27 mouse cellular contexts compared by ENCODE assay signal in the genomic region with DNA sequence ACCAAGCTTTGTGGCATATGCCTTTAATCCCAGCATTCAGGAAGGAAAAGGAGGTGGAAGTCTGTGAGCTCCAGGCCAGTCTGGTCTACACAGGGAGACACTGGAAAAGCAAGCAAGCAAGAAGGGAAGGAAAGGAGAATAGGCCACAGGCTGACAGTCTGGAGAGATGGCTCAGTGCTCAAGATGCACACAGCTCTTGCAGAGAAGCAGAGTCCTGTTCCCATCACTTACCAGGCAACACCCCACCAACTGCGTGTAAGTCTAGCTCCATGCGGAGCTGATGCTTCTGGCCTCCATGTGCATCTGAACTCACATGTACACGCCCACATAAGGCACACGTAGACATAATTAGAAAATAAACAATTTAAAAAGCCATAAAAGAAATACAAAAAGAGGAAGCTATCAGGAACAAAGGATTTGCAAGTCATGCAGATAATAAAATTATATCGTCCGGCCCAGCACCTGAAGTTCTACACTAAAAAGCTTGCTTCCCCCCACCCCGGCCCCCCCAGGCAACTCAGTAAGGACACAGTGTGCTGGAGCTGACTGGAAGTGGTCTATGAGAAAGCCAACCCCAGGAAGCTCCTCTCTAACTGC. TPM values are rescaled to one million over a fixed set of nuclear protein-coding genes. Genes with fewer than 3 reads are reported as not detected.
DNase-seq lines count a peak whose midpoint lies in the region; ATAC-seq and TF ChIP-seq lines count a peak whose summit lies in the region.
"Had no signal": no experiment of that assay in that cellular context is flagged by ENCODE, and none has a peak within 500 bp of the region (broad histone marks: within the 10 kb centered on the region; RNA-seq: fewer than 3 reads in every experiment).

No protein-coding gene starts in this region.

- peaks cover 37% of the 10 kb centered on the region for H3K4me1 ChIP-seq in G1E (ENCODE audit: insufficient read depth, low read depth, low read length)
- H3K4me1 ChIP-seq: embryonic facial prominence, embryonic 13.5 days; forebrain, embryonic 13.5 days; hindbrain, embryonic 15.5 days had no signal

- H3K27me3 ChIP-seq in G1E (ENCODE audit: insufficient read depth, low read length) = no peaks in the 10 kb centered on the region
- H3K27me3 ChIP-seq: embryonic facial prominence, embryonic 13.5 days; forebrain, embryonic 13.5 days; heart, embryonic 13.5 days; hindbrain, embryonic 12.5 days; hindbrain, embryonic 15.5 days had no signal

- no peaks in the 10 kb centered on the region for H3K9me3 ChIP-seq in G1E (replicated peaks)
- H3K9me3 ChIP-seq: embryonic facial prominence, embryonic 13.5 days; forebrain, embryonic 13.5 days; heart, embryonic 10.5 days; heart, embryonic 13.5 days; hindbrain, embryonic 12.5 days; hindbrain, embryonic 15.5 days had no signal

- peak overlapping the region; percentile 16; the same call in 1 of the 2 replicates for H3K4me3 ChIP-seq in G1E (ENCODE audit: low read depth, low read length)
- H3K4me3 ChIP-seq: embryonic facial prominence, embryonic 13.5 days; erythroblast, embryonic 14.5 days; forebrain, embryonic 13.5 days; heart, adult 2 months; heart, embryonic 10.5 days; heart, embryonic 13.5 days; hindbrain, embryonic 12.5 days; hindbrain, embryonic 15.5 days had no signal

- DNase-seq in 416B (ENCODE audit: low read depth) = peak; percentile 65
- peak; percentile 49 for DNase-seq in G1E (ENCODE audit: low spot score)
- no peak for DNase-seq in spleen, postnatal 4 days (ENCODE audit: low spot score in 2 of 2)
- no peak for DNase-seq in embryo, embryonic 11 days
- no peak for DNase-seq in spleen, postnatal 36 days (ENCODE audit: low spot score in 2 of 2)
- DNase-seq: adrenal gland, adult 8-10 months; adrenal gland, postnatal 25 days; cerebellum, adult 11-12 months; cerebellum, adult 8-10 months; cerebellum, postnatal 10 days; cerebellum, postnatal 36 days; gastrocnemius, postnatal 10 days; gastrocnemius, postnatal 36 days; heart, adult 2 months; heart, postnatal 14 days; heart, postnatal 4 days had no signal

- 0 out of 2 replicates have a peak, but pooled peaks have one; percentile 8 for ATAC-seq in G1E (ENCODE audit: extremely low read depth, insufficient number of reproducible peaks, low FRiP score, poor library complexity, severe bottlenecking)
- ATAC-seq in common myeloid progenitor, adult 5-6 weeks (replicated peaks; ENCODE audit: low read depth, poor library complexity, severe bottlenecking) = peak; percentile 42
- 0 out of 2 replicates have a peak, but pooled peaks have one; percentile 39 for ATAC-seq in megakaryocyte-erythroid progenitor cell, adult 5-6 weeks (replicated peaks; ENCODE audit: low FRiP score, low TSS enrichment, poor library complexity, severe bottlenecking)
- ATAC-seq: activated CD4-positive, CD25-positive, alpha-beta regulatory T cell, adult 4 months; forebrain, embryonic 13.5 days; forebrain, embryonic 16.5 days had no signal

- no peak for TF ChIP-seq CTCF in G1E (IDR thresholded peaks at IDR 0.05; ENCODE audit: low read depth, low read length)

- no peaks in the 10 kb centered on the region for H3K36me3 ChIP-seq in G1E (replicated peaks)
- H3K36me3 ChIP-seq: embryonic facial prominence, embryonic 13.5 days; heart, embryonic 10.5 days; heart, embryonic 13.5 days; hindbrain, embryonic 12.5 days; hindbrain, embryonic 15.5 days had no signal

RNA-seq across cellular contexts. Expression of a gene that starts 25.1 kb away (rescaled TPM):
- 75.2 and 84.1 TPM in 2 replicates for total RNA-seq in G1E (2014; fragmentation: Nextera tagmentation)
- 13.2 and 17.5 TPM in 2 replicates for total RNA-seq in G1E (2017)
- 92.1 and 124 TPM in 2 replicates for polyA plus RNA-seq in G1E (2012)
- total RNA-seq in common myeloid progenitor, adult 5-6 weeks (2017) = 27.0 and 47.2 TPM in 2 replicates
- 57.9 and 68.7 TPM in 2 replicates for total RNA-seq in megakaryocyte-erythroid progenitor cell, adult 5-6 weeks (2014; fragmentation: Nextera tagmentation)
- total RNA-seq in megakaryocyte-erythroid progenitor cell, adult 5-6 weeks (2017) = 23.5 and 40.9 TPM in 2 replicates

RNA-seq across cellular contexts. Expression of a gene that starts 32.6 kb away (rescaled TPM):
- 29.4 and 35.2 TPM in 2 replicates for total RNA-seq in G1E (2014; fragmentation: Nextera tagmentation)
- total RNA-seq in G1E (2017) = 58.6 and 62.5 TPM in 2 replicates
- polyA plus RNA-seq in G1E (2012) = 107 and 131 TPM in 2 replicates
- 83.4 and 86.4 TPM in 2 replicates for total RNA-seq in common myeloid progenitor, adult 5-6 weeks (2017)
- 70.9 and 89.0 TPM in 2 replicates for total RNA-seq in megakaryocyte-erythroid progenitor cell, adult 5-6 weeks (2014; fragmentation: Nextera tagmentation)
- 87.0 and 91.8 TPM in 2 replicates for total RNA-seq in megakaryocyte-erythroid progenitor cell, adult 5-6 weeks (2017)

RNA-seq across cellular contexts. Expression of a gene that starts 40.2 kb away (rescaled TPM):
- 0.68 and 1.5 TPM in 2 replicates for total RNA-seq in G1E (2014; fragmentation: Nextera tagmentation)
- total RNA-seq in G1E (2017) = 0.55 and 1.3 TPM in 2 replicates
- 0.78 and 1.5 TPM in 2 replicates for polyA plus RNA-seq in G1E (2012)
- total RNA-seq in common myeloid progenitor, adult 5-6 weeks (2017) = 0.05 and 0.15 TPM in 2 replicates
- not detected in 2 replicates for total RNA-seq in megakaryocyte-erythroid progenitor cell, adult 5-6 weeks (2014; fragmentation: Nextera tagmentation)
- 0.52 TPM in 1 of 2 replicates, not detected in the other for total RNA-seq in megakaryocyte-erythroid progenitor cell, adult 5-6 weeks (2017)
- polyA plus RNA-seq: erythroblast, embryonic 14.5 days had no signal

RNA-seq across cellular contexts. Expression of a gene that starts 55.5 kb away (rescaled TPM):
- 3.5 and 5.1 TPM in 2 replicates for total RNA-seq in G1E (2014; fragmentation: Nextera tagmentation)
- total RNA-seq in G1E (2017) = 6.8 and 6.9 TPM in 2 replicates
- 7.2 and 7.5 TPM in 2 replicates for polyA plus RNA-seq in G1E (2012)
- 8.2 and 11.6 TPM in 2 replicates for total RNA-seq in common myeloid progenitor, adult 5-6 weeks (2017)
- 9.0 and 15.9 TPM in 2 replicates for total RNA-seq in megakaryocyte-erythroid progenitor cell, adult 5-6 weeks (2014; fragmentation: Nextera tagmentation)
- total RNA-seq in megakaryocyte-erythroid progenitor cell, adult 5-6 weeks (2017) = 5.0 and 7.5 TPM in 2 replicates

Comparison
In these comparisons a context has a peak if more than half of its experiments do, and no peak if none do; other contexts are left out.
1. DNase-seq: peak in 416B (single experiment) and G1E (single experiment); none in spleen, postnatal 4 days (0 of 2), embryo, embryonic 11 days (single experiment) and spleen, postnatal 36 days (0 of 2).
2. Peak in every context shown above with its lines, with median percentiles within 50 percentile points of each other: ATAC-seq.